Mouse (Mus musculus) forebrain, embryonic 11.5 days (tissue): ENCODE results near the gene Rhbg. TPM values are rescaled to one million over a fixed set of nuclear protein-coding genes. Genes with fewer than 3 reads are reported as not detected.

Experiments
- ATAC-seq: fragments of 200-750 bp; cut with Nextera tagmentation; replicated peaks from 2 replicates; pipeline ENCODE4 v1.8.0; 2017; ENCODE audit warnings: moderate TSS enrichment; ENCODE audit not compliant: low FRiP score
- DNase-seq: peaks from one replicate; pipeline ENCODE4 v3.0.0-alpha.2; 2017; ENCODE audit warnings: low spot score
- H3K27ac ChIP-seq: fragments of 300-500 bp; sonication (generic); 2 replicates; pipeline ENCODE4 v1.5.1; 2014; ENCODE audit warnings: low read depth, low read length
- H3K27me3 ChIP-seq: fragments of 300-500 bp; sonication (generic); 2 replicates; pipeline ENCODE4 v1.6.1; 2014; ENCODE audit warnings: mild to moderate bottlenecking, low read length, mixed read lengths; ENCODE audit not compliant: control insufficient read depth, insufficient read depth
- H3K36me3 ChIP-seq: fragments of 300-500 bp; sonication (generic); 2 replicates; pipeline ENCODE4 v1.6.1; 2014; ENCODE audit warnings: mild to moderate bottlenecking, low read length, moderate library complexity, mixed read lengths; ENCODE audit not compliant: control insufficient read depth, insufficient read depth
- H3K4me1 ChIP-seq: fragments of 300-500 bp; sonication (generic); replicated peaks from 2 replicates; pipeline ENCODE4 v1.6.1; 2014; ENCODE audit warnings: low read length, mixed read lengths; ENCODE audit not compliant: control insufficient read depth, insufficient read depth
- H3K4me2 ChIP-seq: fragments of 300-500 bp; sonication (generic); 2 replicates; pipeline ENCODE4 v1.6.1; 2014; ENCODE audit warnings: low read depth, mild to moderate bottlenecking, low read length, moderate library complexity, mixed read lengths; ENCODE audit not compliant: severe bottlenecking
- H3K4me3 ChIP-seq: fragments of 300-500 bp; sonication (generic); 2 replicates; pipeline ENCODE4 v1.5.1; 2014; ENCODE audit warnings: low read depth, low read length
- H3K9ac ChIP-seq: fragments of 300-500 bp; sonication (generic); 2 replicates; pipeline ENCODE4 v1.6.1; 2014; ENCODE audit warnings: low read length
- H3K9me3 ChIP-seq: fragments of 300-500 bp; sonication (generic); 2 replicates; pipeline ENCODE4 v1.6.1; 2016; ENCODE audit warnings: low read length, mixed read lengths; ENCODE audit not compliant: control insufficient read depth
- WGBS: fragments of 180-500 bp; shearing (Covaris S2); extraction: QIAGEN DNeasy Blood & Tissue Kit; methylation state at CpG from one replicate; pipeline ENCODE4 v1.1.7; 2014; 5-methylcytosine and 5-hydroxymethylcytosine counted together
- microRNA-seq: library from miRNA; unstranded; fragments of <30 nt; microRNA quantifications from one replicate; pipeline ENCODE4, GENCODE M21; 2016; ENCODE audit not compliant: insufficient number of aligned reads
- polyA plus RNA-seq: library from polyadenylated mRNA; unstranded; fragments of >200 nt; fragmentation: Nextera tagmentation; extraction: Ambion mirVana; gene quantifications from 2 replicates; pipeline ENCODE4 v1.2.1, GENCODE M21; 2014

Gene Rhbg
- polyA plus RNA-seq, 1 experiment from 2014 or later = not detected

GRCm38 (mm10) chr3:88200972-88201330 is 53.6 kb downstream of the Rhbg start:
- Histone ChIP-seq H3K27ac (peak overlapping the region; percentile 99), H3K9ac (peak overlapping the region; percentile 98), H3K4me2 (peak overlapping the region; percentile 94), H3K4me3 (peak overlapping the region; percentile 55), H3K4me1 (peaks cover 49% of the 10 kb centered on the region), H3K36me3 (no peaks in the 10 kb centered on the region), H3K9me3 (no peaks in the 10 kb centered on the region), H3K27me3 (peaks cover 30% of the 10 kb centered on the region)
- DNase-seq (peak; percentile 68), ATAC-seq (no peak)
- 0% methylated on average over 37 of the region's 37 CpGs for WGBS

GRCm38 (mm10) chr3:88200161-88200971 is 54.1 kb downstream of the Rhbg start:
- peak; percentile 72 for DNase-seq
- ATAC-seq = no peak
- Histone ChIP-seq H3K36me3 (no peaks in the 10 kb centered on the region), H3K4me2 (peak overlapping the region; percentile 94), H3K4me1 (peaks cover 53% of the 10 kb centered on the region), H3K9me3 (no peaks in the 10 kb centered on the region), H3K27me3 (peaks cover 34% of the 10 kb centered on the region), H3K9ac (peak overlapping the region; percentile 98), H3K27ac (peak overlapping the region; percentile 99), H3K4me3 (peak overlapping the region; percentile 55)
- under 1% methylated on average over 61 of the region's 61 CpGs for WGBS

- DNase-seq (no peak), ATAC-seq (no peak)
- Histone ChIP-seq H3K4me1 (peaks cover 54% of the 10 kb centered on the region), H3K4me3 (peak overlapping the region; percentile 55), H3K36me3 (no peaks in the 10 kb centered on the region), H3K27ac (peak overlapping the region; percentile 99), H3K9me3 (no peaks in the 10 kb centered on the region), H3K4me2 (peak overlapping the region; percentile 94), H3K27me3 (peaks cover 36% of the 10 kb centered on the region), H3K9ac (peak overlapping the region; percentile 98)
- 27% methylated on average over 2 of the region's 2 CpGs for WGBS
Observed at GRCm38 (mm10) chr3:88199541-88200110, 54.9 kb downstream of the Rhbg start.

- H3K4me3 ChIP-seq = peak overlapping the region; percentile 11
- whole genome bisulfite sequencing = under 1% methylated on average over 9 of the region's 9 CpGs
- H3K27me3 ChIP-seq = peaks cover 40% of the 10 kb centered on the region
- H3K27ac ChIP-seq = peak overlapping the region; percentile 99
- peaks cover 47% of the 10 kb centered on the region for H3K4me1 ChIP-seq
- DNase-seq = peak; percentile 78
- H3K36me3 ChIP-seq = no peaks in the 10 kb centered on the region
- H3K9me3 ChIP-seq = peaks cover 3% of the 10 kb centered on the region; the same call in 1 of the 2 replicates
- peak overlapping the region; percentile 59 for H3K9ac ChIP-seq
- peak; percentile 59 for ATAC-seq
- H3K4me2 ChIP-seq = peak overlapping the region; percentile 94
Observed at GRCm38 (mm10) chr3:88198505-88199020, 55.9 kb downstream of the Rhbg start.

- Histone ChIP-seq H3K4me1 (peaks cover 43% of the 10 kb centered on the region), H3K27ac (peak overlapping the region; percentile 99), H3K27me3 (peaks cover 43% of the 10 kb centered on the region), H3K4me2 (peak overlapping the region; percentile 94), H3K9ac (peak overlapping the region; percentile 59), H3K36me3 (no peaks in the 10 kb centered on the region), H3K4me3 (peak overlapping the region; percentile 11), H3K9me3 (peaks cover 4% of the 10 kb centered on the region; the same call in 1 of the 2 replicates)
- 2% methylated on average over 10 of the region's 10 CpGs for WGBS
- DNase-seq = peak; percentile 81
- peak; percentile 78 for ATAC-seq
Observed at GRCm38 (mm10) chr3:88197741-88198504, 56.6 kb downstream of the Rhbg start.

Small RNA genes lying within 50 kb of the gene (microRNA-seq; reads per million reads assigned to microRNA genes)
- gene Gm25641 (not detected), gene Mir3093 (103 reads per million, percentile 35 among the genes with 10 or more reads in this experiment), gene Mir9-1 (not detected)

Other genes with a start within 250 kb of the Rhbg start
- gene Hapln2, start 227.1 kb downstream of the Rhbg start, polyA plus RNA-seq = 0.27 and 0.39 TPM in 2 replicates
- 32.8 and 39.0 TPM in 2 replicates for gene Gpatch4, start 211.6 kb downstream of the Rhbg start, polyA plus RNA-seq
- gene Naxe, start 196.2 kb downstream of the Rhbg start, polyA plus RNA-seq = 123 and 130 TPM in 2 replicates
- not detected in 2 replicates for gene Ttc24, start 176.4 kb downstream of the Rhbg start, polyA plus RNA-seq
- 26.8 and 27.0 TPM in 2 replicates for gene Iqgap3, start 172.7 kb downstream of the Rhbg start, polyA plus RNA-seq
- gene Mef2d, start 112.3 kb downstream of the Rhbg start, polyA plus RNA-seq = 17.3 and 19.7 TPM in 2 replicates
- 0.16 TPM in 1 of 2 replicates, not detected in the other for gene Gm38392, start 32.5 kb upstream of the Rhbg start, polyA plus RNA-seq
- 10.4 and 12.2 TPM in 2 replicates for gene Tsacc, start 42.3 kb upstream of the Rhbg start, polyA plus RNA-seq
- gene Cct3, start 42.4 kb upstream of the Rhbg start, polyA plus RNA-seq = 725 and 780 TPM in 2 replicates
- 77.2 and 87.2 TPM in 2 replicates for gene Glmp, start 70.3 kb upstream of the Rhbg start, polyA plus RNA-seq
- gene Tmem79, start 81.4 kb upstream of the Rhbg start, polyA plus RNA-seq = 1.6 and 2.7 TPM in 2 replicates
- 70.6 and 75.4 TPM in 2 replicates for gene Smg5, start 81.6 kb upstream of the Rhbg start, polyA plus RNA-seq
- gene Paqr6, start 109.9 kb upstream of the Rhbg start, polyA plus RNA-seq = 1.1 and 1.2 TPM in 2 replicates
- not detected in 2 replicates for gene Bglap3, start 118.0 kb upstream of the Rhbg start, polyA plus RNA-seq
- gene Bglap2, start 124.0 kb upstream of the Rhbg start, polyA plus RNA-seq = not detected in 2 replicates
- gene Bglap, start 129.8 kb upstream of the Rhbg start, polyA plus RNA-seq = not detected in 2 replicates
- gene Pmf1, start 155.6 kb upstream of the Rhbg start, polyA plus RNA-seq = 141 and 158 TPM in 2 replicates
- gene Slc25a44, start 170.4 kb upstream of the Rhbg start, polyA plus RNA-seq = 22.6 and 23.1 TPM in 2 replicates
- 9.3 and 10.3 TPM in 2 replicates for gene Sema4a, start 206.5 kb upstream of the Rhbg start, polyA plus RNA-seq